Mouse (Mus musculus): ENCODE data around the gene AI597479. TPM values are rescaled to one million over a fixed set of nuclear protein-coding genes. Genes with fewer than 3 reads are reported as not detected.
"Not testable (repeated sequence)": the region's sequence is repeated elsewhere in the genome, so short reads cannot be mapped to it uniquely, and the experiment has no call there.

AI597479 gene
- total RNA-seq, 2 experiments from 2014 or later: 19.5 to 20.4 TPM

DNA sequence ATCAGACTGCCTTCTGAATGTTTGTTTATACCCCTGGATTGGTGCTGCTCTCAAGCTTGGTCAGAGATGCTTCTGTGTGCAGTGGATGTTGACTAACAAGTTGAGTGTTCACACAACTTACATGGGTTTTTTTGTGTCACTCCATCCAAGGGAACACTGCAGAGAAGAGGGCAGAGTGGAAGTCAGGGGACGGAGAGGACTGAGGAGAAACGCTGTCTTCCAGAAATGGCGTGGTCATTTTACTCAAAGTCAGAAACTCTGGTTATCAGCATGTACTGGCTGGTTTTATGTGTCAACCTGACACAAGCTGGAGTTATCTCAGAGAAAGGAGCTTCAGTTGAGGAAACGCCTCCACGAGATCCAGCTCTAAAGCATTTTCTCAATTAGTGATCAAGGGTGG is 22.4 kb downstream of the AI597479 start:
- DNase-seq (ENCODE audit: low spot score in 2 of 2): no peak

DNA sequence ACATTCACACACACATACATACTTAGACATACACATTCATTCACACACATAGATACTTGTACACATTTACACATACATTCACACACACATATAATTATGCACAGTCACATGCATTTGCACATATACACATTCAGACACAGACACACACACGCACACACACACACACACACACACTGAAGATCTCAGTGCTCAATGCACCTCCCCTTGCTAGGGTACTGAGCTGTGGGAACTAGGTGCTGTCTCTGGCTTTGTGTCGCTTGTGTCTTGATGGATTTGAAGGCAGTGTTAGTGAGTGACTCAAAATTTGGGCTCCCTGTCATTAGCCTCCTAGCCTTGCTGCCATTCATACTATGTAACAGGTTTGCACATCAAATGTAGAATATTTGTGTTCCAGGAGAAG is 24.1 kb downstream of the AI597479 start:
- no peak for DNase-seq (ENCODE audit: low spot score in 2 of 2)

DNA sequence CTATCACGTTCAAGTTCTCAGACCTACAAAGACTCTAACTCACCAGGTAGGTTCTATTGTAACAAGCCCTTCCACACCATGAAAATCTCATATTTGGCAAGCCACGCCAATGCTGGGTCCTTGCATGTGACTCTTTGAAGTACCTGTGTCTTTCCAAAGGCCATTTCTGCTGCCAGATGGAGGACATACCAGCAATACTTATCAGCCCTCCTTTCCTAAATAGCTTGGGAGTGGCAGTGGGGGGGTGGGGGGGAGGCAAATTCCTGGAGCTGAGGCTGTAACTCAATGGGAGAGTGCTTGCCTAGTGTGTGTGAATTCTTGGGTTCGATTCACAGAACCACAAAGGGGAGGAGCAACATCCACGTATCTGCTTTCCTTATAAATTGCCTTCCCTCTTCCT is 26.2 kb downstream of the AI597479 start:
- no peak for DNase-seq (ENCODE audit: low spot score in 2 of 2)

DNA sequence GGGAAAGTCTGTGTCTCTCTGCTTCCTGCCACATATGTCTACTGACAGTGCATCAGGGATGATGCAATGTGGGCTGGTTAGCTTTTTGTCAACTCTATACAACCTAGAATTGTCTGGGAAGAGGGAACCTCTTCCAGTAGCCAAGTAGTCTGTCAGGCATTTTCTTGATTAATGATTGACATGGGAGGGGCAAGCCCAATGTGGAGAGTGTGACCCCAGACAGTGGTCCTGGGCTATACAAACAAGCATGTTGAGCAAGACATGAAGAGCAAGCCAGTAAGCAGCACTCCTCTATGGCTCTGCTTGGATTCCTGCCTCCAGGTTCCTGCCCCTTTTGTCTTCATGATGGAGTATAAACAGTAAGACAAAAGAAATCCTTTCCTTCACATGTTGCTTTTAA is 28.7 kb downstream of the AI597479 start:
- no peak for DNase-seq (ENCODE audit: low spot score in 2 of 2)

DNA sequence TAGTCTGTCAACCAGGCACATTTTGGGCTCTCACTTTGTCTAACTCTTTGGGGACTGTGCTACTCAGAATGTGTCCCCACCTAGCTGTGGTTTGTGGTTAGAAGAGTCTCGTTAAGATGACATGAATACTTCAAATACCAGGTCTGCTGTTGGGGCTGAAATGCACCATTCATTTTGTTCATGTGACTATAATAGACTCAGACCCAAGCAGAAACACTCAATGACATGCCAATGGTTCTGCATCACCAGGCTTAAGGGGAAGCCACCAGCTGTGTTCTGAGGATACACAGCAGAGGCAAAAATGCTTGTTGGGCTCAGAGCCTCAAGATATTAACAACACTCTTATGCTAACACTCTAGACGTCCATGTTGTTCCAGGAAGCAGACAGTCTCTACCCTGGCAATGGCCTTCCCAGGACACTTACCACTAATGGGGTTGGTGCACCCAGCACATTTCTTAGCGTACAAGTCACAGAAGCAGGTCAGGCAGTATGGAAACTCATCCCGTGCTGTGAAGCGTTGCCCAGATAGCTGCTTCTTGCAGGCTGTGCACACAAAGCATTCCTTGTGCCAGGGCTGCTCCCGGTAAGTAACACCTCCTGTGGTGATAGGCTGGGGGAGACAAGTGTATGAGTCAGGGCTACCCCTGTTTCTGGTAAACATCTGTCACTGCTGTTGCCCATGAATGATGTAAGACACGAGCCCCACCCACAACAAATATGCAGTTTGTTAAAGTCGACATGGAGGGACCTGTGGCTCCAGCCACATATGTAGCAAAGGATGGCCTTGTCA is 29.5 kb downstream of the AI597479 start:
- no peak for DNase-seq (ENCODE audit: low spot score in 2 of 2)

DNA sequence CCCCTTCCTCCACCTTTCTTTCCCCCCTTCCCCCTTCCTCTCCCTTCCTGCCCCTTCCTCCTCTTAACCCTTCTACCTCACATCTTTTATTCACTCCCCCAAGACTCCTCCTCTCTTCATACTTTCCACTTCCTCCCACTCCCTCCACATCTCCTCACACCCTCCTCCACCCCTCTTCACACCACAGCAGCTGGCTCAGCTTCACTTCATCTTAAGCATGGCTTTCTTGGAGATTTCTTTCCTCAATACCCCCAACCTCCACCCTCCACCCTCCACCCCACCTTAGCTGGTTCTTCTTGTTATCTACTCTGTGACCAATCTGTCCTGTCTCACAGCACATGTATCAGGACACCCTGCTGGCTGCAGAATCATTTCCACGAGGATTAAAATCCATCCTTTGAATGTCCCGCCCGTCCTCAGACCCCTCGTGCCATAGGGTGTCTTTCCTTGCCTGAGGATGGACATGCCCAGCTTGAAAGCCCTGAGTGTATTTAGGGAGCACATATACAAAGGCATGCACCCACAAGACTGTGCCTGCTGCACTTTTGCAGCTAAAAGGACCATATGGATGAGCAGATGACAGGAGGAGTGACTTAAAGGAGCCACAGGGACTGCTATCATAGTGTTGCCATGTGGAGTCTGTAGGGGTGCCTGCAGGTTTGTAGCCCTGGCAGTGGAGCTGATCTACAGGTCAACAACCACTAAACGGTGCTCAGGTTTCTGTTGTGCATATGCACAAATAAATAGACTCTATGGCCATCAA is 31.9 kb downstream of the AI597479 start:
- no peak for DNase-seq (ENCODE audit: low spot score in 2 of 2)

DNA sequence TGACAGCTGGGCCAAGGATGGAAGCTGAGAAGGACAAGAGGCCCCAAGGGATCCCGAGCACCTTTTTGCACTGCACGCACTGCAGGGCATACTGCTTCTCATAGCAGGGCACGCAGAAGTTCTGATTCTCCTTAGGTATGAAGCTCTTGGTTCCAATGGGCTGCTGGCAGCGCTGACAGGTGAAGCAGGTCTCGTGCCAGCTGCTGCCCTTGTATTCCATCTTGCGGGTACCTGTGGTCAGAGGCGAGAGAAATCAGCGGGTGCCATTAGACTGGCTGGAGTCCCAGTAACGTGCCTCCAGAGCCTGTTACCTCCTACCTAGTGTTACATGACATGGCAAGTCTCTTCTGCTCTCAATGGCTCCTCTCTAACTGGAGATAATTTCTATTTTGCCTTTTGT is 33.1 kb downstream of the AI597479 start:
- DNase-seq (ENCODE audit: low spot score in 2 of 2): no peak

DNA sequence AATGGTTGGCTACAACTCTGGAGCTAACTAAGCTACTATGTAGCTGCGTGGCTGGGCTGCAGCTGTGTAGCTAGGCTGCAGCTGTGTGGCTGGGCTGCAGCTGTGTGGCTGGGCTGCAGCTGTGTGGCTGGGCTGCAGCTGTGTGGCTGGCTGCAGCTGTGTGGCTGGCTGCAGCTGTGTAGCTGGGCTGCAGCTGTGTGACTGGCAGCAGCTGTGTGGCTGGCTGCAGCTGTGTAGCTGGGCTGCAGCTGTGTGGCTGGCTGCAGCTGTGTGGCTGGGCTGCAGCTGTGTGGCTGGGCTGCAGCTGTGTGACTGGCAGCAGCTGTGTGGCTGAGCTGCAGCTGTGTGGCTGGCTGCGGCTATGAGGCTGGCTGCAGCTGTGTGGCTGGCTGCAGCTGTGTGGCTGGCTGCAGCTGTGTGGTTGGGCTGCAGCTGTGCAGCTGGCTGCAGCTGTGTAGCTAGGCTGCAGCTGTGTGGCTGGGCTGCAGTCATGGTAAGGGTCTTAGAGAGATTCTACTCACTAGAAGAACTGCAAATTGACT is 38.0 kb downstream of the AI597479 start:
- not testable (repeated sequence) for DNase-seq (ENCODE audit: low spot score in 2 of 2)

DNA sequence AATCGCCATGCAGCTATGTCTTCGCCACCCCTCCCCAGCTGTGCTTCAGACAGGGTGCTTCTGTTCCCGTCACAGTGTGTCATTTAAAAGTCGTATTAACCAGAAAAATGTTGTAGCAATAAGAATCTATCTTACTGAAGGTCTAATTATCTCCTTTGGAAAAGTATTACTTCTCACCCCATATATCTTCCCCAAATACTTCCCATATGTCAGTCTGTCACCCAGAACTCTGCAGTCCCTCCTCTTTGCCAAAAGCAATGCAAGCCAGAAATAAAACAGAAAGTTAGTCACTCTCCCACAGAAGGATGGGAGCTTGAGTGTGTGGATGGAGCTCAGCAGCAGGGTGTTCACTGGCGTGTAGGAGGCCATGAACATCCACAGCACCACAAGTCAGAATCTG is 38.8 kb downstream of the AI597479 start:
- no peak for DNase-seq (ENCODE audit: low spot score in 2 of 2)

DNA sequence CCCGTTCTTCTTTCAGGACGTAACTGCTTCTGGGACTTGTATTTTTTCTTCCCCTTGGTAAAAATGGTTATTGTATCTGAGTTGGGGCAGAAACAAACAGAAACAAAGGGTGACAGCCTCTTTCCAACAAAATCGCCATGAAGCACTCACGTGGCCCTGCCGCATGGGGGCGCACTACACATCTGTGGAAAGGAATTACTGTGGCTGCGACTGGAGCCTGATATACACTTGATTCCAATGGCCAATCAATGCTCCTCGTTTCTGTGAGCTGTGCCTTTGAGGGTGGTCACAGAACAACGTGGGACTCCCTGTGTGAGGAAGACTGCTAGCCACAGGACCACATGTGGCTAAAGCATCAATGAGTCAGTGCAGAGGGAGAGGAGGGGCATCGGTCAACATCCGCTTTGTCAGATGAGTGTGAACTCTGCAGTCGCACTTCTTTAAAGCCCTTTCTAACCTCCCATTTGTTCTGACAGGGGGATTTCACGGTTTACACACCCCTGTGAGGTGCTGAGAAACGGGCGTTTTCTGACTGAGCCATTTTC is 39.8 kb downstream of the AI597479 start:
- DNase-seq (ENCODE audit: low spot score in 2 of 2): no peak

DNA sequence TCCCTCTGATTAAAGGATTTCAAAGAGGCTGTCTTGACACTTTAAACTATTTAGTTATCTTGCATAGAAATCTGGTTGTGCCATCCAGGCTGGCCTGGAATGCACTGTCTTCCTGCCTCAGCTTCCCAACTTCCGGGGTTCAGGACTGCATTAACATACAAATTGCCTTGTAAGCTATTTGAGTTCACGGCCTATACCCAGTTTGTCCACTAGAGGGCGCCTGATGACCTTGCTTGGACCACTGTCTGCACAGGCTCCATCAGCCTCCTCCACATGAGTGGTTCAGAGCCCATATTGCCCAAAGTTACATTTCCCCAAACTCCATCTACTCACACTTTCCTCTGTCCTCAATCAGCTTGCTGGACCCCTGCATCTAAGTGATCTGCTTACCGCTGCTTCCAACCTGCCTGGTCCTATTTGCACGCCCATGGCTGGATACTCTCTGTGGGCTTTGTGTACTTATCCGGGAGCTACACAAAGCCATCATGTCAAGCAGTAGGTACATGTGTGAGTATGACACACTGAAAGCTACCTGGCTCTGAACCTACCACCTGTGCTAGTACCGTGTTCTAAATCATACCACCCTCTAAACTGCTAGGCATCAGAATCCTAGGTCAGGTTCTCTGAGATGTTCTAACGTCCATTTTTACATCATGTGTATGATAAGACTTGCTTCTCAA is 41.2 kb downstream of the AI597479 start:
- DNase-seq (ENCODE audit: low spot score in 2 of 2): peak; percentile 56 to 68

DNA sequence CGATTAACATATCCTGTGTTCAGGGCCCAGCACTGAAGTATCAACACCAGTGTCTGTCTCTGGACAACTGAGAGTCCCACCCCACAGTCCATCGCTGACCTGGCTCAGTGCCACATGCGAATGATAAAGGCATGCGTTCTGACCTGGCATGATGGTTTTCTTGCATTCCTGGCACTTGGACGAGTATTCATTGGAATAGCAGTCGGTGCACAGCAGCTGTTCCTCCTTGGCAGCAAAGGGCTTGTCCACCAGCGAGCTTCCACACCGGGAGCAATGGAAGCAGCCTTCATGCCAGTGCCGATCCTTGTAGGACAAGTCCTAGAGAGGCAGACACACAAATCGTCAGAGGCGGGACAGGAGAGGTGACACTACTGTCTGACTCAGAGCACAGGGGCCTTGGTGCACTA is 43.0 kb downstream of the AI597479 start:
- DNase-seq (ENCODE audit: low spot score in 2 of 2): no peak

DNA sequence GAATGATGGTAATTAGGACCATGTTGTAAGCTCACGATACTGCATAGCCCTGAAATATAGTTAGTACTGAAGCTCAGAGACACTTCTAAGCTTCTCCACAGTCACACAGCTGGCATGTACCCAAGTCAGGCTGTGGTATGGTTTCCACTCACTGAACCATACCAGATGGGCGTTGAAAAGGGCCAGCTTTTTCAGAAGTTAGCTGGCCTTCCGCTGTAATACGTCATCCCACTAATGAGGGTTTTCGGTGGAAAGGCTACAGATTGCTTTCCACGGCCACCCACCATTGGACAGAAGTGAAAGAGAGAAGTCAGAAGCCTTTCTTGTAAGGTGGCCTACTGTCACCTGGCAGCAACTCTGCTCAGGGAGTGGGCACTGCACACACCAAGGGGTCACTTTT is 44.3 kb downstream of the AI597479 start:
- DNase-seq (ENCODE audit: low spot score in 2 of 2): no peak

DNA sequence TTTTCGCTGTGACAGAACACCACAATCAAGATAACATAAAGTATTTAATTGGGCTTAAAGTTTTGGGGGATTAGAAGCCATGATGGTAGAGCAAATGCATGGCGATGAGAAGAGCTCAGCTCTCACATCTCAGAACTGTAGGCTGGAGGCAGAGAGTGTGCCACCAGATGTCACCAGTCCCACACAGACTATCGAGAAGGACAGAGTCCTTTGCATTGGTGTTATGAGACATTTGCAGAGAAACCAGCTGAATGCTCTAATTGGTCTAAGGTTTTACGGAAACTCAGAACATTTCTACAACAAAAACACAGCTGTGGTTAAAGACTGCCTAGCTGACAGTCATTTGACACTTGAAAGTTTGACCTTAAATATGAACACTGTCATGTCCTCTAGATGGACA is 44.8 kb downstream of the AI597479 start:
- no peak for DNase-seq (ENCODE audit: low spot score in 2 of 2)

DNA sequence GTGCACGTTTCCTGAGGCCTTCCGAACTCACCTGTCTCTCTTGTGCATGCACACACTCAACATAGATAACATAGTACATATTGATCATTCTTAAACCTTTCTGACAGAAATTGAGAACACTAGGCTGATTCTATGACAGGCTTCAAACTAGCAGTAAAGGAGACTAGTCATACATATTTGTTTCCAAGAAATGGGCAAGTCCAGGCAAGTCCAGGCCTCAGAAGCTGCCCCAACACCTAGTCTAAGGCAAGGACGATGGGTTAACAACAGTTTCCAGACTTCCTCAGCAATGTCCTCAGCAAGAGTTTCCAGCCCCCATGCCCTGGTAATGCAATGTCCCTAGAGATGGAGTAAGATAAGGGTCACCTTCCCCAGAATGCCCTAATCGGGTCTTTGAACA is 45.3 kb downstream of the AI597479 start:
- DNase-seq (ENCODE audit: low spot score in 2 of 2): no peak

DNA sequence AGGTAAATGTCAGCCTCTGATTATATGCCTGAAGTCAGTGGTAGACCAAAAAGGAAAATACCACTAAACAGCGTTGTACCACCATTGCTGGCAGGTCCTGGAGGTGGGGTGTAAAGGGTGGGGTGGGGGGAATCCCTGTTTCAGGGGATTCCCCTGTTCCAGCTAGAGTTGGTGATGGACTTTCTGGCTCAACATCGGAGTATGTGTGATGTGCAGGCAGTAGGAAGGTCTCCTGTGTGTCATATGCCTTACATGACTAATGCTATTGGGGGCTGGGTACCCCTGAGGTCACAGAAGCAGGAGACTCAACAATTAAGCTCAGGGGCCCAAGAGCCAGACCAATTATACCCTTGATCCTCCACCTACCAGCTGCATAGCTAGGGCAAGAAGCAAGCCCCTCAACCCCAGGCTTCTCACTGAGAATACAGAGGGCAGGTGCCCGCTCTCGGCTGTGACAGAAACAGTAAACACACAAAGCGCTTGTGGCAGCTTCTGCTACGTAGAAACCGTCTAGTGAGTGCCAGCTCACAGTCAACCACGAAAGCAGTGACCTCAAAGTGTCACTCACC is 45.9 kb downstream of the AI597479 start:
- no peak for DNase-seq (ENCODE audit: low spot score in 2 of 2)

DNA sequence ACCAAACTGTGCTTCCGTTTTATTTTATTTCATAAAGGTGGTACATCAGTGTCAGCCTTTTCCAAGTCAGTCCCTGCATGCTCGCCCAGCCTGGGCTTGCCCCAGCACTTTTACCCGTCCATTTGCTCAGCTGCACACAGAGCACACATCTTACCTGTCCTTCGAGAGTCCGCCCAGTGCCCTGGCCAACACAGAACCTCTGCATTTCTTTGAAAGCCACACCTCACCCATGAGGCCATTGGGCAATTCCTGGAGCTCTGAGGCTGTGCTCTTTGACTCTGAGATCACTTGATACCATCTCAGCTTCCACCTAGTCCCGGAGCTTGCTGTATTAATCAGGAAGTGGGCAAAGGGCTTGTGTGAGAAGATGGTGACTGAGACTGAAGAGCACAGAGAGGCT is 46.9 kb downstream of the AI597479 start:
- DNase-seq (ENCODE audit: low spot score in 2 of 2): no peak

DNA sequence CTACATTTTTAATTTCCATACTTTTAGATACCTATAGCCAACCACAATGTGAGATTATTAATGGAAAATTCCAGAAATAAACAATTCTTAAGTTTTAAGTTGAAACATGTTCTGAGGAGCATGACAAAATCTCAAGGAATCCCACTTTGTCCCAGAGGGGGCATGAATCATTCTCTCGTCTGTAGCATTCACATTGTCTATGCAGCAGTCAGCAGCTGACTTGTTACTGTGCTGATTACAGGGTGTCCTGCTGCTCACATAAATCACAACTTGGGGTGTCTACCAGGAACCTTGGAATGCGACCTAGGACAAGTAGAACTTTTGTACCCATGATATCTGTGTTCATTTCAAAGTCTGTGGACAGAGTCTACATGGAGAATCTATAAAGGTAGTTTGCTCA is 49.0 kb downstream of the AI597479 start:
- DNase-seq (ENCODE audit: low spot score in 2 of 2): no peak

DNA sequence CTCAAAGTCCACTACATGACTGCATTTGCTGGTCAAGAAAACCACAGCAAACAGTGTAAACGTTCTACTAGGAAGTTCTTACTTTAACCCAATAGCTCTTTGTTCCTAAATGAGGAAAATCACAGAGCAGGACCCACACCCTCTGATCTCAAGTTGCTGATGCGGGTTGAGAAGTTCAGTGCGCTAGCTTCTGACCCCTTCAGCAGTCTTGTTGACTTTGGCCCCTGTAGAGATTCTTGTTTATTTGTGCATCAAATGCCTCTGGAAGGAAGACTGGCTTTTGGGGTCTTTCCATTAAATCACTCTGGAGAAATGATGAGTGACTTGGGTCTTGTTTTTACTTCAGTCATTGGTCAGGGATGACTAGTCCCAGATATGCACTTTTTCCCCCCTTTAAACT is 51.7 kb downstream of the AI597479 start:
- DNase-seq (ENCODE audit: low spot score in 2 of 2): no peak

DNA sequence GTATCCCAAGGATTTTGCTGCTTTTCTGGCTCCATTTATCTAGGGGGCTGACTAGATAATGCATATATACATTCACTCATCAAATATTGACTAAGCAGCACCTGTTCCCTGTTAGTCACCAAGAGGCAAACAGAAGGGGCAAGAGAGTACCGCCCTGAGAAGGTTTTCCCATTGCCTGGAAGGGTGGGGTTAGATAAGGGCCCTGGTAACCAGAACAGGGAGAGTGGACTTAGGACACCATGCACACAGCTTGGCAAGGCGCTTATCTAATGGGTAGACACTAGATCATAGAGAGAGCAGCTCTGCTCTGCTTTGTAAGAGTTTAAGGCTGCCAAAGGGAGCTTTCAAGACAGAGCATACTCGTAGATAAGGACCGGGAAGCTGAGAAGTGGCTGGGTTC is 54.1 kb downstream of the AI597479 start:
- no peak for DNase-seq (ENCODE audit: low spot score in 2 of 2)

DNA sequence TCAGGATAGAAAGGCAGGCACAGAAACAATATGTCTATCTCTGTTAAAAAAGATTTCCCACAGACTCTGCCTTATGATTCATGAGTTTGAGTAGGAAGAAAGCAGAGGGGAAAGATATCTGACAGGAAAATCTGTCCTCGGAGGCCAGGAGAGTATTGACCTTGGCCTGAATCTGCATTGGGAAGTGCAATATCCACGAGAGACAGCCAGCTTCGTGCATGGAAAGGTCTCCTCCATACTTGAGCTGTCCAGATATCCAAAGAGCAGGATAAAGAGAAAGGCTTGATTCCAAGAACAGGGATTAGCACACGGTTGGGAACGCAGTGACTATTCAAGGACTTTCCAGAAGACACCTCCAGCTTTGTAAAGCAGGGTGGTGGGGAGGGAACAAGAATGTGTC is 55.0 kb downstream of the AI597479 start:
- no peak for DNase-seq (ENCODE audit: low spot score in 2 of 2)

All from adrenal gland, postnatal 4 days (tissue).